Mouse (Mus musculus): ENCODE measurements at regions not wholly inside any gene's neighbourhood (a gene's known extent, or its start where the extent isn't known, plus 50 kb on each side); places are given as distances from the start of the nearest gene placed in this dataset.
"Not testable (repeated sequence)": the region's sequence is repeated elsewhere in the genome, so short reads cannot be mapped to it uniquely, and the experiment has no call there.

- H3K27me3 ChIP-seq: no peaks in the 10 kb centered on the region
- H3K4me2 ChIP-seq: no peak overlapping the region
- no peak overlapping the region for H3K9ac ChIP-seq
- H3K27ac ChIP-seq (replicated peaks): no peak overlapping the region
- ATAC-seq (ENCODE audit: insufficient read depth): no peak
- H3K9me3 ChIP-seq (replicated peaks): no peaks in the 10 kb centered on the region
- H3K4me3 ChIP-seq (replicated peaks): no peak overlapping the region
- H3K4me1 ChIP-seq (replicated peaks): no peaks in the 10 kb centered on the region
- no peaks in the 10 kb centered on the region for H3K36me3 ChIP-seq (replicated peaks)
- 67% methylated on average over 6 of the region's 6 CpGs for WGBS (ENCODE audit: insufficient replicate concordance)
Observed at GRCm38 (mm10) chr17:81246156-81246555, 181.3 kb upstream of the Thumpd2 start.

GRCm38 (mm10) chr17:81231771-81232170 is 166.9 kb upstream of the Thumpd2 start:
- H3K27ac ChIP-seq (replicated peaks); H3K36me3 ChIP-seq (replicated peaks); H3K4me2 ChIP-seq; H3K27me3 ChIP-seq; H3K4me3 ChIP-seq (replicated peaks); H3K4me1 ChIP-seq (replicated peaks); H3K9ac ChIP-seq; H3K9me3 ChIP-seq (replicated peaks); ATAC-seq (ENCODE audit: insufficient read depth): not testable (repeated sequence)
- 92% methylated on average over 15 of the region's 18 CpGs for WGBS (ENCODE audit: insufficient replicate concordance)

GRCm38 (mm10) chr17:81225281-81225680 is 160.4 kb upstream of the Thumpd2 start:
- Histone ChIP-seq H3K9me3 (replicated peaks) (no peaks in the 10 kb centered on the region), H3K27ac (replicated peaks) (no peak overlapping the region), H3K4me2 (no peak overlapping the region), H3K4me3 (replicated peaks) (no peak overlapping the region), H3K27me3 (no peaks in the 10 kb centered on the region), H3K4me1 (replicated peaks) (no peaks in the 10 kb centered on the region), H3K9ac (no peak overlapping the region), H3K36me3 (replicated peaks) (no peaks in the 10 kb centered on the region)
- no peak for ATAC-seq (ENCODE audit: insufficient read depth)

GRCm38 (mm10) chr17:81221436-81221835 is 156.6 kb upstream of the Thumpd2 start:
- Histone ChIP-seq H3K9me3 (replicated peaks) (no peaks in the 10 kb centered on the region), H3K4me2 (no peak overlapping the region), H3K27ac (replicated peaks) (no peak overlapping the region), H3K4me1 (replicated peaks) (no peaks in the 10 kb centered on the region), H3K27me3 (no peaks in the 10 kb centered on the region), H3K4me3 (replicated peaks) (no peak overlapping the region), H3K36me3 (replicated peaks) (no peaks in the 10 kb centered on the region), H3K9ac (no peak overlapping the region)
- no peak for ATAC-seq (ENCODE audit: insufficient read depth)
- 61% methylated on average over 3 of the region's 3 CpGs for WGBS (ENCODE audit: insufficient replicate concordance)

GRCm38 (mm10) chr17:81214844-81215243 is 150.0 kb upstream of the Thumpd2 start:
- Histone ChIP-seq H3K4me1 (replicated peaks) (no peaks in the 10 kb centered on the region), H3K9ac (no peak overlapping the region), H3K9me3 (replicated peaks) (no peaks in the 10 kb centered on the region), H3K4me2 (no peak overlapping the region), H3K36me3 (replicated peaks) (no peaks in the 10 kb centered on the region), H3K27me3 (no peaks in the 10 kb centered on the region), H3K4me3 (replicated peaks) (no peak overlapping the region), H3K27ac (replicated peaks) (no peak overlapping the region)
- no peak for ATAC-seq (ENCODE audit: insufficient read depth)
- WGBS (ENCODE audit: insufficient replicate concordance): 66% methylated on average over 7 of the region's 7 CpGs

- H3K4me2 ChIP-seq: no peak overlapping the region
- no peak overlapping the region for H3K27ac ChIP-seq (replicated peaks)
- H3K36me3 ChIP-seq (replicated peaks): no peaks in the 10 kb centered on the region
- no peak overlapping the region for H3K9ac ChIP-seq
- no peaks in the 10 kb centered on the region for H3K4me1 ChIP-seq (replicated peaks)
- H3K27me3 ChIP-seq: no peaks in the 10 kb centered on the region
- ATAC-seq (ENCODE audit: insufficient read depth): no peak
- WGBS (ENCODE audit: insufficient replicate concordance): 60% methylated on average over 3 of the region's 3 CpGs
- no peaks in the 10 kb centered on the region for H3K9me3 ChIP-seq (replicated peaks)
- H3K4me3 ChIP-seq (replicated peaks): no peak overlapping the region
Observed at GRCm38 (mm10) chr17:81212043-81212442, 147.2 kb upstream of the Thumpd2 start.

GRCm38 (mm10) chr17:81210389-81210788 is 145.5 kb upstream of the Thumpd2 start:
- H3K36me3 ChIP-seq (replicated peaks): no peaks in the 10 kb centered on the region
- no peak for ATAC-seq (ENCODE audit: insufficient read depth)
- no peak overlapping the region for H3K9ac ChIP-seq
- WGBS (ENCODE audit: insufficient replicate concordance): 56% methylated on average over 2 of the region's 2 CpGs
- 0 out of 2 replicates have a peak, but pooled peaks cover 3% of the 10 kb centered on the region for H3K9me3 ChIP-seq (replicated peaks)
- H3K4me2 ChIP-seq: no peak overlapping the region
- H3K4me1 ChIP-seq (replicated peaks): no peaks in the 10 kb centered on the region
- H3K27ac ChIP-seq (replicated peaks): no peak overlapping the region
- H3K4me3 ChIP-seq (replicated peaks): no peak overlapping the region
- H3K27me3 ChIP-seq: no peaks in the 10 kb centered on the region

GRCm38 (mm10) chr17:81209323-81209722 is 144.4 kb upstream of the Thumpd2 start:
- Histone ChIP-seq H3K9me3 (replicated peaks) (0 out of 2 replicates have a peak, but pooled peaks cover 3% of the 10 kb centered on the region), H3K4me3 (replicated peaks) (no peak overlapping the region), H3K36me3 (replicated peaks) (no peaks in the 10 kb centered on the region), H3K9ac (no peak overlapping the region), H3K4me2 (no peak overlapping the region), H3K27me3 (no peaks in the 10 kb centered on the region), H3K4me1 (replicated peaks) (no peaks in the 10 kb centered on the region), H3K27ac (replicated peaks) (no peak overlapping the region)
- ATAC-seq (ENCODE audit: insufficient read depth): no peak
- WGBS (ENCODE audit: insufficient replicate concordance): 47% methylated on average over 3 of the region's 3 CpGs

GRCm38 (mm10) chr17:81201052-81201451 is 136.2 kb upstream of the Thumpd2 start:
- Histone ChIP-seq H3K4me3 (replicated peaks) (no peak overlapping the region), H3K9me3 (replicated peaks) (no peaks in the 10 kb centered on the region), H3K27ac (replicated peaks) (no peak overlapping the region), H3K9ac (no peak overlapping the region), H3K36me3 (replicated peaks) (no peaks in the 10 kb centered on the region), H3K4me1 (replicated peaks) (no peaks in the 10 kb centered on the region), H3K4me2 (no peak overlapping the region), H3K27me3 (no peaks in the 10 kb centered on the region)
- ATAC-seq (ENCODE audit: insufficient read depth): no peak
- WGBS (ENCODE audit: insufficient replicate concordance): 47% methylated on average over 8 of the region's 8 CpGs

- Histone ChIP-seq H3K9me3 (replicated peaks) (no peaks in the 10 kb centered on the region), H3K36me3 (replicated peaks) (no peaks in the 10 kb centered on the region), H3K4me1 (replicated peaks) (no peaks in the 10 kb centered on the region), H3K4me2 (no peak overlapping the region), H3K27me3 (no peaks in the 10 kb centered on the region), H3K9ac (no peak overlapping the region), H3K4me3 (replicated peaks) (no peak overlapping the region), H3K27ac (replicated peaks) (no peak overlapping the region)
- no peak for ATAC-seq (ENCODE audit: insufficient read depth)
- 64% methylated on average over 10 of the region's 10 CpGs for WGBS (ENCODE audit: insufficient replicate concordance)
Observed at GRCm38 (mm10) chr17:81194006-81194405, 129.1 kb upstream of the Thumpd2 start.

GRCm38 (mm10) chr17:81193230-81193871 is 128.5 kb upstream of the Thumpd2 start:
- H3K9ac ChIP-seq: no peak overlapping the region
- WGBS (ENCODE audit: insufficient replicate concordance): 35% methylated on average over 8 of the region's 8 CpGs
- no peaks in the 10 kb centered on the region for H3K9me3 ChIP-seq (replicated peaks)
- H3K4me2 ChIP-seq: no peak overlapping the region
- no peaks in the 10 kb centered on the region for H3K27me3 ChIP-seq
- no peaks in the 10 kb centered on the region for H3K36me3 ChIP-seq (replicated peaks)
- no peaks in the 10 kb centered on the region for H3K4me1 ChIP-seq (replicated peaks)
- H3K4me3 ChIP-seq (replicated peaks): no peak overlapping the region
- ATAC-seq (ENCODE audit: insufficient read depth): no peak
- H3K27ac ChIP-seq (replicated peaks): no peak overlapping the region

GRCm38 (mm10) chr17:81189996-81190395 is 125.1 kb upstream of the Thumpd2 start:
- Histone ChIP-seq H3K4me2 (no peak overlapping the region), H3K27me3 (no peaks in the 10 kb centered on the region), H3K9ac (no peak overlapping the region), H3K36me3 (replicated peaks) (no peaks in the 10 kb centered on the region), H3K4me1 (replicated peaks) (no peaks in the 10 kb centered on the region), H3K9me3 (replicated peaks) (no peaks in the 10 kb centered on the region), H3K27ac (replicated peaks) (no peak overlapping the region), H3K4me3 (replicated peaks) (no peak overlapping the region)
- ATAC-seq (ENCODE audit: insufficient read depth): no peak
- 33% methylated on average over 4 of the region's 4 CpGs for WGBS (ENCODE audit: insufficient replicate concordance)
